Mouse (Mus musculus): ENCODE data around the gene Vps8. TPM values are rescaled to one million over a fixed set of nuclear protein-coding genes. Genes with fewer than 3 reads are reported as not detected.

Vps8 gene
- polyA plus RNA-seq, 1 experiment from 2014 or later: 18.9 TPM

DNA sequence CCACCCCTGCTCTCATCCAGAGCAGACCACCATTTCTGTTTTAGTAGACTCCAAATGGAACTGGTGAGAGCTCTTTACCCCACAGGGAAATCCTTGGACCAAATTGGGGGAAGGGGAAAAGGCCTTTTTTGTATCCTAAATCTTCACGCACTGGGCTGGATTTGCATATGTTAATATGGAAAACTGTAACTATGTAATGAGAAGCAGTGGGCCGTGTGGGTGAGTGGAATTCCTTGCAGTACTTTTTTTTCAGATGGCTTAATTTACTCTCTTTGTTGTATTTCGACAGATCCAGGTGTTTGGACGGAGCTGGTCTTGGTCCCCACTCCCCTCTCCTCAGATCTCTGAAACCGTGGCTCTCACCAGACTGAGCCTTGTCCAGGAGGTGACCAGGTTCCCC is 32.2 kb upstream of the Vps8 start:
- Histone ChIP-seq H3K4me3 (no peak overlapping the region), H3K4me1 (peaks cover 61% of the 10 kb centered on the region), H3K36me3 (no peaks in the 10 kb centered on the region), H3K9me3 (replicated peaks) (no peaks in the 10 kb centered on the region), H3K27me3 (ENCODE audit: low read depth, poor library complexity, severe bottlenecking) (peaks cover 24% of the 10 kb centered on the region), H3K27ac (replicated peaks) (no peak overlapping the region)
- whole genome bisulfite sequencing: 41% methylated on average over 5 of the region's 5 CpGs
- DNase-seq (ENCODE audit: low spot score): no peak

DNA sequence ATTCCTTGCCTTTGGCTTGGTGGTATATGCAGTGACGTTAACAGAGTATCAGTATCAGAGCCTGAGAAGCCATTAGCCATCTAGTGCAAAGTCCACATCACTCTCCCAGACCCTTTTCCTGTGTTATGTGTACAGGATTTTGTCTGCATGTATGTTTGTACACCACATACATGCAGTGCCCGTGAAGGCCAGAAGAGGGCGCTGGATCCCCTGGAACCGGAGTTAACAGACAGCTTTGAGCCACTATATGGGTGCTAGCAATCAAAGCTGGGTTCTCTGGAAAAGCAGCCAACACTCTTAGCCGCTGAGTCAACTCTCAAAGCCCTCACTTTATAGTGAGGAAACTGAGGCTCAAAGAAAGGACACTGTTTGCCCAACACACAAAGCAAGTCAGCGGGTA is 30.8 kb upstream of the Vps8 start:
- 68% methylated on average over 6 of the region's 6 CpGs for WGBS
- Histone ChIP-seq H3K4me1 (peaks cover 65% of the 10 kb centered on the region), H3K36me3 (no peaks in the 10 kb centered on the region), H3K4me3 (no peak overlapping the region), H3K9me3 (replicated peaks) (no peaks in the 10 kb centered on the region), H3K27me3 (ENCODE audit: low read depth, poor library complexity, severe bottlenecking) (peaks cover 23% of the 10 kb centered on the region), H3K27ac (replicated peaks) (no peak overlapping the region)
- DNase-seq (ENCODE audit: low spot score): peak; percentile 43

DNA sequence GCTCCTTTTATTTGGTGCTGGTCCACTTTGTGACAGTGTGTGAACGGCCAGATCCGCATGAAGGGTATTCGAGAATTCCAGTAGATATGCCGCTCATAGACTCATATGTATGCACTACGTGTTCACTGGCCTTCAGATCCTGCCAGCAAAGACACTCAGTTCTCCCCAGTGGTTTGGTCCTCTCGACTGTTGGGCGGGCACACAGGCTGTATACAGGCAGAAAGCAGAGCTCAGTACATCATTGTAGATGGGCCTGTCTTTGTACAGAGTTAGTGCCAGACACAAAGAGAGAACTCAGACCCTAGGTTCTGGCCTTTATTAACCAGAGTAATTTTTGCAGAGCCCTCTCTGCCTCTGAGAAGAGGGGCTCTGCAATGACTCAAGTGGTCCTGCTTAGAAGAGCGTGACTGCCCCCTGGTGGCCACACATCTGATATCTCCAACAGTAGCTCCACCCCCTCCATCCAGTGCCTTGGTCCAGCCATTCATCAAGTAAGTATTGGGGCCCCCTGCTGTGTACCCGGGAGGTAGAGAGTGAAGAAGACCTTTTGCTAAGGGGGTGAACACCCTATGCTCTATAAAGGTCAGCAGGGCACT is 30.3 kb upstream of the Vps8 start:
- no peaks in the 10 kb centered on the region for H3K9me3 ChIP-seq (replicated peaks)
- H3K36me3 ChIP-seq: no peaks in the 10 kb centered on the region
- H3K4me1 ChIP-seq: peaks cover 70% of the 10 kb centered on the region
- H3K27ac ChIP-seq (replicated peaks): peak overlapping the region; percentile 72
- WGBS: 57% methylated on average over 9 of the region's 9 CpGs
- H3K4me3 ChIP-seq: no peak overlapping the region
- DNase-seq (ENCODE audit: low spot score): peak; percentile 91
- H3K27me3 ChIP-seq (ENCODE audit: low read depth, poor library complexity, severe bottlenecking): peaks cover 18% of the 10 kb centered on the region

DNA sequence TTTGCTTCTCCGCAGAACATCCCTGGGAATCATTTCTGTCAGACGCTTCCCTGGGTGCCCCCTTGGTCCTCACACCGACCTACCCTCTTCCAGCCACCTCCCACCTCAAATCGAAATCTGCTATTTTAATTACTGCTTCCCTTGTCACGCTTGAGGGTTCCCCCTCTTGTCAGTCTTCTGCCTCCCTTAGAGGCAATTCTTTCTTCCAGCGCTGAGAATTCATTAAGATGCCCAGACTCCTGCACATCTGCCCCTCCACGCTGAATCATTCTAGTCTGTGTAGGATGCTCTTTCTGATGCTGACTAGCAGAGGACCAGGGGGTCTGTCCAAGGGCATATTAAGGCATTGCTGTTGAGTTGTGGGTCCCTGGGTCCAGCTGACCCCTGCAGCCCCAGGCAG is 27.4 kb upstream of the Vps8 start:
- no peak overlapping the region for H3K4me3 ChIP-seq
- peaks cover 10% of the 10 kb centered on the region; the same call in 1 of the 2 replicates for H3K27me3 ChIP-seq (ENCODE audit: low read depth, poor library complexity, severe bottlenecking)
- 37% methylated on average over 7 of the region's 7 CpGs for WGBS
- H3K36me3 ChIP-seq: no peaks in the 10 kb centered on the region
- H3K27ac ChIP-seq (replicated peaks): peak overlapping the region; percentile 70
- no peaks in the 10 kb centered on the region for H3K9me3 ChIP-seq (replicated peaks)
- no peak for DNase-seq (ENCODE audit: low spot score)
- peaks cover 78% of the 10 kb centered on the region for H3K4me1 ChIP-seq

DNA sequence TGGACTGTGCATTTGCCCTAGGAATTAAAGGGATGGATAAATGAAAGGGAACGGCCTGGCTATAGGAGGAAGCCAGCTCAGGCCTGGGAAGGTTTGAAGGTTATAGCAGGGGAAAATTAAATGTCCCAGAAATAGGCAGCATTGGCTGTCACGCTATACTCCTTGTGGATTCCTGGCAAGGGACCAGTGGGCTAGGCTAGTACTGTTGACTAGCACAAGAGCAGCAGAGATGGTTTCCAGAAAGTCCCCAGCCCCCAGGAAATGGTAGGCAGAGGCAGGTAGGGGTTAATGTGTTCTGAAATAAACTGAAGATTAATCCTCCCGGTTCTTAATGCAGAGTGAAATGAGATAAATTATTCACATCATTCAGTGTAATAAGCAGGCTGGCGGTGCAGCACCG is 25.2 kb upstream of the Vps8 start:
- peaks cover 7% of the 10 kb centered on the region; the same call in 1 of the 2 replicates for H3K27me3 ChIP-seq (ENCODE audit: low read depth, poor library complexity, severe bottlenecking)
- no peak for DNase-seq (ENCODE audit: low spot score)
- H3K27ac ChIP-seq (replicated peaks): peak overlapping the region; percentile 85
- no peak overlapping the region for H3K4me3 ChIP-seq
- 74% methylated on average over 5 of the region's 5 CpGs for WGBS
- H3K9me3 ChIP-seq (replicated peaks): no peaks in the 10 kb centered on the region
- H3K4me1 ChIP-seq: peaks cover 69% of the 10 kb centered on the region
- H3K36me3 ChIP-seq: no peaks in the 10 kb centered on the region

DNA sequence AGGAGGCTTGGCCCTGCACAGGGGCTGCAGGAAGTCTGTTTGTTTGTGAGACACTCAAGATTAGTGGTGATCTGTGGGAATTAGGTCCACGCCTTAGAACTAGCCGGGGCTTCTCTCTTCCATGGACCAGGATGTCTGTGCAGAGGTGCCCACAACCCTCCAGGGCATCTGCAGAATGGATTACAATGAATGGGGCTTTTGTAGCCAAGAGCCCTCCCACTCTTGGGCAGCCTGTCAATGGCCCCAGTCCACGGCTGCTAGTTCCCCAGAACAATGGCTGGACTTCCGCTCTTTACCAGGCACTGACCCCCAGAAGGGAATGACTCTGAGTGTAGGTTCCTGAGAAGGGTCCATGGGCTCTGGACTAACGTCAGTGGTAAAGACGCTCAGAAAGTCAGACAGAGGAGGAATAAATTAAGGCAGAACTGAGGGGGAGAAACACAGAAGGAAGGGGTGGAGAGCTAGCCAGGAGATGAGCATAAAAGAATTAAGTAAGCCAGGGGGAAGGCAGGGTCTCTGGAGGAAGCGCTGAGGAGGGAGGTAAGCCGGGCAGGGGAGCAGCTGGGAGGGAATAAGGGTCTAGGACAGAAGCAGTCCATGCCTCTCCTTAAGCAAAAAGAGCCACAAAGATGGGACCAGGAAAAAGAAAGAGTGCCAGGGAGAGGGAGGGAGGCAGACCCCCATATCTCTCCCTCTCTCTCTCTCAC is 24.4 kb upstream of the Vps8 start:
- Histone ChIP-seq H3K4me3 (peak overlapping the region; percentile 27), H3K4me1 (peaks cover 68% of the 10 kb centered on the region), H3K27me3 (ENCODE audit: low read depth, poor library complexity, severe bottlenecking) (peaks cover 7% of the 10 kb centered on the region; the same call in 1 of the 2 replicates), H3K36me3 (no peaks in the 10 kb centered on the region), H3K9me3 (replicated peaks) (no peaks in the 10 kb centered on the region), H3K27ac (replicated peaks) (peak overlapping the region; percentile 85)
- DNase-seq (ENCODE audit: low spot score): peak; percentile 49
- WGBS: 11% methylated on average over 8 of the region's 8 CpGs

DNA sequence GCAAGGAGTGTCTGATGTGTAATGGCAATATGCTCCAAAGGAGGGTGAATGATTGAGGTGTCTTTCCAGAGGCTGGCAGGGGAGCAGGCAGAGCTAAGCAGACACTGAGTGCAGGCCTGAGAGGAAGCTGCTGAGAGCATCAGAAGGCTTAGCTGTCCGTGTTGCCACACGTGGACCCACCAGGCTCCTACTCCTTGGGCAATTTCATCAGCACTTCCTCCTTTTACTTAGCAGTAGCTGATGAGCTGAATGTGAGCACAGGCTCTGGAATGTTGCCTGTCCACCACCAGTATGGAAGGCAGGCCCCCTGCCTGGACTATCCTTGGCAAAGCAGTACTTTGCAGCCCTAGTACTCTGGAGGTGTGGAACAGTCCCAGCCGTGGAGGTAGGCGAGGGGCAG is 23.0 kb upstream of the Vps8 start:
- H3K36me3 ChIP-seq: no peaks in the 10 kb centered on the region
- H3K27ac ChIP-seq (replicated peaks): peak overlapping the region; percentile 46; the same call in 1 of the 2 replicates
- peaks cover 66% of the 10 kb centered on the region for H3K4me1 ChIP-seq
- H3K9me3 ChIP-seq (replicated peaks): no peaks in the 10 kb centered on the region
- WGBS: 87% methylated on average over 4 of the region's 4 CpGs
- no peak overlapping the region for H3K4me3 ChIP-seq
- peaks cover 3% of the 10 kb centered on the region; the same call in 1 of the 2 replicates for H3K27me3 ChIP-seq (ENCODE audit: low read depth, poor library complexity, severe bottlenecking)
- no peak for DNase-seq (ENCODE audit: low spot score)

DNA sequence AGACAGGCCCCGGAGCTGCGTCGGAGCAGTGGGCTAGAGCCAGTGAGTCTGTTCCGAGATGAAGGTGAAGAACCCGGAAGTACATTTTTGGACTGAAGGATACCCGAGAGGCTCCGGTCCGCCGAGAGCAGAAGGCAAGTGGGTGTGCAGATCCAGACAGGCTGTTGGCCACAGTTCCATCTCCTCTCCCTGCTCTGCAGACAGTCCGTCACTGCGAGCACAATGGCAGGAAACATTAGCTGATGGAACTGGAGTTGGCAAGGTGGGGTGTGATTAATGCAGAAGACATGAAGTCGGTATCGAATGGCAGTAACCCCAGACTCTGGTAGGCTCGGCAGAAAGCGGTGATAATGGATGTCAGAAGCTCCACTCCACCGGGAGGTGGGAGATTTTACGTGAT is 20.9 kb upstream of the Vps8 start:
- Histone ChIP-seq H3K4me1 (peaks cover 58% of the 10 kb centered on the region), H3K9me3 (replicated peaks) (no peaks in the 10 kb centered on the region), H3K27me3 (ENCODE audit: low read depth, poor library complexity, severe bottlenecking) (peaks cover 3% of the 10 kb centered on the region; the same call in 1 of the 2 replicates), H3K27ac (replicated peaks) (no peak overlapping the region), H3K36me3 (no peaks in the 10 kb centered on the region), H3K4me3 (no peak overlapping the region)
- 85% methylated on average over 17 of the region's 17 CpGs for WGBS
- DNase-seq (ENCODE audit: low spot score): no peak

DNA sequence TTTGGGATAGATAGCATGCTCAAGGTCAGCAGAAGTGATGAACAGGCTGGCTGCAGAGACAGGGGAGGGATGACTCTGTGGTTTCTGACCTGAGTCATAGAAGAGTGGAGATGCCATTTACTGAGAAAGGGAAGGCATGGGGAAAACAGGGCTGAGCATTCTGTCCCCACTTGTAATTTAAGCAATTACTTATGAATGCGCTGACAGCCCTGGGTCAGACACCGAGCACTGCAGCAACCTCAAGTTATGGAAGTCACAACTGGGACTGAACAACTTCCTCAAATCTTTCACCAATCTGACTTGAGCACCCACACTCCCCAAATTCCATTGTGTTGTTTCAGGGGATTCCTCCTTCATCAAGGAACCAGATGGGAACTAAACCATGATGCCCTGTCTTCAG is 19.5 kb upstream of the Vps8 start:
- 84% methylated on average over 2 of the region's 2 CpGs for WGBS
- no peak overlapping the region for H3K27ac ChIP-seq (replicated peaks)
- DNase-seq (ENCODE audit: low spot score): no peak

DNA sequence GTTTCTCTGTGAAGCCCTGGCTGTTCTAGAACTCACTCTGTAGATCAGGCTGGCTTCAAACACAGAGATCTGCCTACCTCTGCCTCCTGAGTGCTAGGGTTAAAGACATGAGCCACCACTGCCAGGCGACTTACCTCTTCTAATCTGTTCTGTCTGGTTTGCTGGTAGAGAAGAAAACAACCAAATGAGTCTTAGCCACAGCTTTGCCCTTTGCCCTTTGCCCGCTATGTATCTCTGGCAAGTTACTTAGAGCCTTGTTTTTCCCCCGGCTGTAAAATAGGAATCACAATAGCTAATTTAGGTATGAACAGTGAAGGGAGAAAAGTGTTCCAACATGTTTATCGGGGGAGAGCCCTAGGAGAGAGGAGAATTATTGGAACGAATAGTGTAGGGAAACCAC is 18.3 kb upstream of the Vps8 start:
- Histone ChIP-seq H3K9me3 (replicated peaks) (no peaks in the 10 kb centered on the region), H3K27ac (replicated peaks) (peak overlapping the region; percentile 34; the same call in 1 of the 2 replicates), H3K4me1 (peaks cover 33% of the 10 kb centered on the region), H3K36me3 (no peaks in the 10 kb centered on the region), H3K27me3 (ENCODE audit: low read depth, poor library complexity, severe bottlenecking) (peaks cover 3% of the 10 kb centered on the region; the same call in 1 of the 2 replicates), H3K4me3 (no peak overlapping the region)
- WGBS: 70% methylated on average over 5 of the region's 5 CpGs
- DNase-seq (ENCODE audit: low spot score): no peak

More for the DNA sequence above, 19.5 kb upstream of the Vps8 start:
- Histone ChIP-seq H3K4me3 (no peak overlapping the region), H3K27me3 (ENCODE audit: low read depth, poor library complexity, severe bottlenecking) (peaks cover 3% of the 10 kb centered on the region; the same call in 1 of the 2 replicates), H3K9me3 (replicated peaks) (no peaks in the 10 kb centered on the region), H3K36me3 (no peaks in the 10 kb centered on the region), H3K4me1 (peaks cover 45% of the 10 kb centered on the region)

DNA sequence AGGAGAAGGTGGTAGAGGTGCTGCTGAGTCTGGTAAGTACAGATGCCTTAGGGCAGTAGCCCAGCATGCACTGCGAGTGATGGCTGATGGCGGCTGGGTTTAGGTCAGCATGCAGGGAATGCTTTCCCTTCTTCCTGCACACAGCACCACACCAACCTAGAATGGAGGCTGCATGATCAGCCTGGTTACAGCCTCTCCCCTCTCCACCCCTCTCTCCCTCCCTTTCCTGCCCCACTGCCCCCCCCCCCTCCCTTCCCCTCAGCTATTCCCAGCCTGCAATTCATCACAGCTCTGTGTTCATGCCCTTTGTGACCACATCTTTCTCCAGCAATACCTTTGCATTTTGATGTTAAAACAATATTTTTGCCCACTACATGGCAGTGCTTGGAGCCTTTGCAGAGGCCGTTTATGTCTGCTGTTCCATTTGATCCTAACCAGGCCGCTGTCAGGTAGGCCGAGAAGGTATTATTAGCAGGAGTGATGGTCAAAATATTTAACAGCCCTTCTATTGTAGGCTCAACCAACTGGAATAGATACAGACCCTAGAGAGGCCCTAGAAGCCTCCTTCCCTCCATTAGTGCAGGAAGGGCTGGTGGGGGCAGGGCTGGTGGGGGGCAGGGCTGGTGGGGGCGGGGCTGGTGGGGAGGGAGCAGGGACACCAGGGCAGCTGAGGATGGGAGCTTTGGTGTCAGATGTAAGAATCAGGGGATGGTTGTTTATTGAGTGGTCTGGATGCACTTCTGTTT is 17.5 kb upstream of the Vps8 start:
- no peak for DNase-seq (ENCODE audit: low spot score)
- H3K27ac ChIP-seq (replicated peaks): peak overlapping the region; percentile 57; the same call in 1 of the 2 replicates

DNA sequence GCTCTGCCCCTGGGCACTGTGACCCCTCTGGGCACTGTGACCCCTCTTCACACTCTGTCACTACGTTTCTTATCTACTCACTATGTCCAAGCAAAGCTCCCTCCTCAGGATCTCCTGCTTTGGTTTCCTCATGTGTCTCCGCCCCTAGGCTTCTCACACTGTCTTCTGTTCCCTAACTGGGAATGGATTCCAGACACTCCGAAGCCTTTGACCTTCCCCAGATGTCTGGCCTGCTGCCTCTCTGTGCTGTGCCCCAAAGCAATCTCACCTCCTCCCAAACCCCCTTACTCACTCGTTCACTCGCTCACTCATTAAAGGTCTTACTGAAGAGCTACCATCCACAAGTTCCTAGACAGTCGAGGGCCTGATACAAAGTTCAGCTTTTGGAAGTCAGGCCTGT is 16.8 kb upstream of the Vps8 start:
- Histone ChIP-seq H3K27ac (replicated peaks) (no peak overlapping the region; the same call in 1 of the 2 replicates), H3K27me3 (ENCODE audit: low read depth, poor library complexity, severe bottlenecking) (no peaks in the 10 kb centered on the region), H3K4me1 (peaks cover 28% of the 10 kb centered on the region), H3K4me3 (no peak overlapping the region), H3K36me3 (no peaks in the 10 kb centered on the region), H3K9me3 (replicated peaks) (no peaks in the 10 kb centered on the region)
- no peak for DNase-seq (ENCODE audit: low spot score)
- 71% methylated on average over 6 of the region's 6 CpGs for WGBS

More for the DNA sequence above, 17.5 kb upstream of the Vps8 start:
- Histone ChIP-seq H3K36me3 (no peaks in the 10 kb centered on the region), H3K4me1 (peaks cover 28% of the 10 kb centered on the region), H3K4me3 (no peak overlapping the region), H3K27me3 (ENCODE audit: low read depth, poor library complexity, severe bottlenecking) (peaks cover 3% of the 10 kb centered on the region; the same call in 1 of the 2 replicates), H3K9me3 (replicated peaks) (no peaks in the 10 kb centered on the region)
- 68% methylated on average over 6 of the region's 6 CpGs for WGBS

DNA sequence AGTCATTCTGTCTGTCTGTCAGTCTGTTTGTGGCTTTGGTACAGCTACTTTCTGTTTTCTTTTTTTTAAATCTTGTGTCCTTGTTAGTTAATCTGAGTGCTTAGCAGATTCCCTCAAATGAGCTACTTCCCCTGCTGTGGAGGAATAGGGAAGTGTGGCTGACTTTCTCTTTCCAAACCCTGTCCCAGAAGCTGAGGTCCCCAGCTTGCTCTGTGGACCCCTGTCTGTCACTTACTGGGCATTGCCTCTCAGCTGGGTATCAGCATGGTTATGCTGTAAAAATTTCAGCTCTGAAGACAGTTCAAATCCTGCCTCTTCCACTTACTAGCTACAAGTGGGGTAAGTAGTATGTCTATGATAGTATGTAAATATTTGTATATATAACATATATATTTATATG is 11.1 kb upstream of the Vps8 start:
- H3K27ac ChIP-seq (replicated peaks): no peak overlapping the region
- H3K9me3 ChIP-seq (replicated peaks): no peaks in the 10 kb centered on the region
- H3K27me3 ChIP-seq (ENCODE audit: low read depth, poor library complexity, severe bottlenecking): no peaks in the 10 kb centered on the region
- H3K4me3 ChIP-seq: no peak overlapping the region
- no peak for DNase-seq (ENCODE audit: low spot score)
- no peaks in the 10 kb centered on the region for H3K36me3 ChIP-seq
- no peaks in the 10 kb centered on the region for H3K4me1 ChIP-seq
